Mouse (Mus musculus) stomach, embryonic 14.5 days (tissue): ENCODE data around the gene Atp6v0e2. TPM values are rescaled to one million over a fixed set of nuclear protein-coding genes. Genes with fewer than 3 reads are reported as not detected.

ENCODE experiments used
- ATAC-seq: fragments of 200-750 bp; cut with Nextera tagmentation; 2 replicates; pipeline ENCODE4 v1.8.0; 2017; ENCODE audit warnings: low read depth, moderate TSS enrichment; ENCODE audit not compliant: insufficient number of reproducible peaks, insufficient read depth, low FRiP score
- H3K27ac ChIP-seq: fragments of 300-500 bp; sonication (generic); 2 replicates; pipeline ENCODE4 v1.5.1; 2014; ENCODE audit warnings: mild to moderate bottlenecking, low read length, moderate library complexity, mixed read lengths
- H3K27me3 ChIP-seq: fragments of 300-500 bp; sonication (generic); 2 replicates; pipeline ENCODE4 v1.6.1; 2014; ENCODE audit warnings: low read length, control low read depth, mixed read lengths; ENCODE audit not compliant: control insufficient read depth, insufficient read depth
- H3K36me3 ChIP-seq: fragments of 300-500 bp; sonication (generic); 2 replicates; pipeline ENCODE4 v1.6.1; 2014; ENCODE audit warnings: mild to moderate bottlenecking, control low read depth, low read length, moderate library complexity, mixed read lengths; ENCODE audit not compliant: control insufficient read depth, insufficient read depth
- H3K4me1 ChIP-seq: fragments of 300-500 bp; sonication (generic); 2 replicates; pipeline ENCODE4 v1.6.1; 2014; ENCODE audit warnings: low read length, control low read depth, mixed read lengths; ENCODE audit not compliant: control insufficient read depth, insufficient read depth
- H3K4me2 ChIP-seq: fragments of 300-500 bp; sonication (generic); replicated peaks from 2 replicates; pipeline ENCODE4 v1.6.1; 2014; ENCODE audit warnings: low read depth, low read length, control low read depth
- H3K4me3 ChIP-seq: fragments of 300-500 bp; sonication (generic); 2 replicates; pipeline ENCODE4 v1.5.1; 2014; ENCODE audit warnings: low read depth, low read length, control low read depth
- H3K9ac ChIP-seq: fragments of 300-500 bp; sonication (generic); replicated peaks from 2 replicates; pipeline ENCODE4 v1.6.1; 2014; ENCODE audit warnings: low read depth, mild to moderate bottlenecking, control low read depth, low read length, moderate library complexity, mixed read lengths
- H3K9me3 ChIP-seq: fragments of 300-500 bp; sonication (generic); 2 replicates; pipeline ENCODE4 v1.6.1; 2016; ENCODE audit warnings: low read depth, low read length, control low read depth; ENCODE audit not compliant: control insufficient read depth
- WGBS: fragments of 180-500 bp; shearing (Covaris S2); extraction: QIAGEN DNeasy Blood & Tissue Kit; methylation state at CpG from one replicate; pipeline ENCODE4 v1.1.7; 2014; 5-methylcytosine and 5-hydroxymethylcytosine counted together
- polyA plus RNA-seq: library from polyadenylated mRNA; unstranded; fragments of >200 nt; fragmentation: Nextera tagmentation; extraction: Ambion mirVana; gene quantifications from 2 replicates; pipeline ENCODE4 v1.2.1, GENCODE M21; 2014

Atp6v0e2 gene
- polyA plus RNA-seq, 1 experiment from 2014 or later, result 27.5 TPM

DNA sequence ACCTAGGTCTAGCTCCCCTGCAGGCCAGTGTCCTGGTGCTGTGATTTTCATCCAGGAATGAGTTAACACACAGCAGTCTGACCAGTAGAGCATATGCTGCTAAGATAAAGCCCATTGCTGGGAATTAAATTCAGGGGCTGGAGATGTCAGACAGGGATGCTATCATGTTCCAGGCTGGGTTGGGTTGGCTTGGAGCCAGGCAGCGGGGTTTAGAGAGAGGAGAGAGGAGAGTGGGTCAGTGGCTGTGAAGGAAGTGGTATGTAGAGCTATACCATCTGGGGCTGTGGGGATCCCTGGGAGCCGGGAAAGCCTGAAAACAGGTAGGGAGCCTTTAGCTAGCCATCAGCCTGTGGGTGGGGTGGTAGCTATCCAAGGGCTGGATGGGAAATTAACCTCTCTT lies 6.6 kb upstream of the Atp6v0e2 start:
- Histone ChIP-seq H3K9me3 (no peaks in the 10 kb centered on the region), H3K27ac (no peak overlapping the region), H3K4me3 (no peak overlapping the region), H3K4me2 (no peak overlapping the region), H3K36me3 (no peaks in the 10 kb centered on the region; the same call in 1 of the 2 replicates), H3K27me3 (no peaks in the 10 kb centered on the region), H3K4me1 (no peaks in the 10 kb centered on the region), H3K9ac (no peak overlapping the region)
- ATAC-seq, result no peak
- WGBS, result 51% methylated on average over 2 of the region's 2 CpGs

DNA sequence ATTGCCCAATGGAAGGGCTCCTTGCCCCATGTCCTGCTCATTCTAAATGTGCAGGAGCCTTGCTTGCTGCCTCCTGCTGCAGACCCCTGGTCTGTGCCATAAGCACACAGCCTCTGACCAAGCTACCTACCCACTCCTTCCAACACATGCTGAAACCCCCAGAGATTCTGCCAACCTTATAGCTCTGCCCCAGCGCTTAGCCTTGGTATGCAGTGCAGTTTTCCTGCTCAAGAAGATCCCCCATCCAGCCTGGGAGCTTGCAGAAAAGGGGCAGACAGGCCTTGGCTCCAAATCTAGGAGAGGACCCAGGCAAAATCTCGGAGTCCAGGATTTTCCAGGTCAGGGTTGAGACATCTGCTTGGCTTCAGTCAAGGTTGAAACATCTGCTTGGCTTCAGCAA lies 3.9 kb upstream of the Atp6v0e2 start:
- 73% methylated on average over 2 of the region's 2 CpGs for WGBS
- no peaks in the 10 kb centered on the region for H3K27me3 ChIP-seq
- H3K9me3 ChIP-seq, result no peaks in the 10 kb centered on the region
- ATAC-seq, result no peak
- no peak overlapping the region for H3K4me2 ChIP-seq
- no peaks in the 10 kb centered on the region; the same call in 1 of the 2 replicates for H3K36me3 ChIP-seq
- no peak overlapping the region for H3K4me3 ChIP-seq
- peaks cover 3% of the 10 kb centered on the region; the same call in 1 of the 2 replicates for H3K4me1 ChIP-seq
- no peak overlapping the region for H3K9ac ChIP-seq
- H3K27ac ChIP-seq, result no peak overlapping the region

- no peaks in the 10 kb centered on the region for H3K27me3 ChIP-seq
- 83% methylated on average over 8 of the region's 8 CpGs for WGBS
- no peak overlapping the region for H3K27ac ChIP-seq
- H3K4me1 ChIP-seq, result peaks cover 3% of the 10 kb centered on the region; the same call in 1 of the 2 replicates
- H3K4me2 ChIP-seq, result no peak overlapping the region
- no peaks in the 10 kb centered on the region; the same call in 1 of the 2 replicates for H3K36me3 ChIP-seq
- H3K9me3 ChIP-seq, result no peaks in the 10 kb centered on the region
- H3K9ac ChIP-seq, result no peak overlapping the region
- no peak for ATAC-seq
- no peak overlapping the region for H3K4me3 ChIP-seq
Measured at GRCm38 (mm10) chr6:48534913-48535312, 2.5 kb upstream of the Atp6v0e2 start.

- WGBS, result 65% methylated on average over 4 of the region's 4 CpGs
- peaks cover 3% of the 10 kb centered on the region; the same call in 1 of the 2 replicates for H3K4me1 ChIP-seq
Measured at GRCm38 (mm10) chr6:48536091-48536490, 1.3 kb upstream of the Atp6v0e2 start.

GRCm38 (mm10) chr6:48538841-48539737 lies 1.7 kb downstream of the Atp6v0e2 start:
- Histone ChIP-seq H3K27me3 (no peaks in the 10 kb centered on the region), H3K4me3 (no peak overlapping the region), H3K36me3 (no peaks in the 10 kb centered on the region), H3K9me3 (no peaks in the 10 kb centered on the region), H3K9ac (no peak overlapping the region), H3K4me2 (no peak overlapping the region), H3K4me1 (peaks cover 10% of the 10 kb centered on the region; the same call in 1 of the 2 replicates), H3K27ac (no peak overlapping the region)
- no peak for ATAC-seq
- 73% methylated on average over 5 of the region's 5 CpGs for WGBS

More at GRCm38 (mm10) chr6:48536091-48536490, 1.3 kb upstream of the Atp6v0e2 start:
- ATAC-seq, result no peak
- H3K4me3 ChIP-seq, result no peak overlapping the region
- H3K9ac ChIP-seq, result no peak overlapping the region
- no peaks in the 10 kb centered on the region; the same call in 1 of the 2 replicates for H3K36me3 ChIP-seq
- no peaks in the 10 kb centered on the region for H3K9me3 ChIP-seq
- H3K27me3 ChIP-seq, result no peaks in the 10 kb centered on the region
- no peak overlapping the region for H3K4me2 ChIP-seq
- no peak overlapping the region for H3K27ac ChIP-seq

GRCm38 (mm10) chr6:48539860-48540259 lies 2.4 kb downstream of the Atp6v0e2 start:
- Histone ChIP-seq H3K9ac (no peak overlapping the region), H3K4me3 (no peak overlapping the region), H3K27ac (no peak overlapping the region), H3K36me3 (no peaks in the 10 kb centered on the region), H3K4me1 (peaks cover 10% of the 10 kb centered on the region; the same call in 1 of the 2 replicates), H3K27me3 (no peaks in the 10 kb centered on the region), H3K4me2 (no peak overlapping the region), H3K9me3 (no peaks in the 10 kb centered on the region)
- WGBS, result 68% methylated on average over 5 of the region's 5 CpGs
- no peak for ATAC-seq

DNA sequence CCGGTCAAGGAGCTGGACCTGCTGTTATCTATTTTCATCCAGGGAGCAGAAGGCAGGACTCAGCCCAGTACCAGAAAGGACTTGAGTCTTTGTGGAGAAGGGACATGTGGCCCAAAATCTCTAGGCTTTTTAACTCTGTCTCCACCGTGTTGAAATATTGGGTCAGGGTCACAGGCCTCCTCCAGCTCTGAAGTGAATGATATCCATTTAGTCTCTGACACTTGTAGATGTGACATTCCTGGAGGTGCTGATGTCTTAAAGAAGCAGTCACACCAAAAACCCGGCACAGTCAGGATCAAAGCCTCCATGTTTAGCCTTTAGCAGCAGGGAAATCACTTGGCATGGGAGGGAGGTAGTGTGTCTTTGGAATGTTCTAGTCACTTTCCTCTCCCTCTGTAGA lies 3.3 kb downstream of the Atp6v0e2 start:
- no peak overlapping the region for H3K4me3 ChIP-seq
- 34% methylated on average over 3 of the region's 3 CpGs for WGBS
- no peaks in the 10 kb centered on the region for H3K9me3 ChIP-seq
- H3K27ac ChIP-seq, result no peak overlapping the region
- no peaks in the 10 kb centered on the region for H3K36me3 ChIP-seq
- H3K27me3 ChIP-seq, result no peaks in the 10 kb centered on the region
- H3K9ac ChIP-seq, result no peak overlapping the region
- H3K4me2 ChIP-seq, result no peak overlapping the region
- peaks cover 10% of the 10 kb centered on the region; the same call in 1 of the 2 replicates for H3K4me1 ChIP-seq
- no peak for ATAC-seq

DNA sequence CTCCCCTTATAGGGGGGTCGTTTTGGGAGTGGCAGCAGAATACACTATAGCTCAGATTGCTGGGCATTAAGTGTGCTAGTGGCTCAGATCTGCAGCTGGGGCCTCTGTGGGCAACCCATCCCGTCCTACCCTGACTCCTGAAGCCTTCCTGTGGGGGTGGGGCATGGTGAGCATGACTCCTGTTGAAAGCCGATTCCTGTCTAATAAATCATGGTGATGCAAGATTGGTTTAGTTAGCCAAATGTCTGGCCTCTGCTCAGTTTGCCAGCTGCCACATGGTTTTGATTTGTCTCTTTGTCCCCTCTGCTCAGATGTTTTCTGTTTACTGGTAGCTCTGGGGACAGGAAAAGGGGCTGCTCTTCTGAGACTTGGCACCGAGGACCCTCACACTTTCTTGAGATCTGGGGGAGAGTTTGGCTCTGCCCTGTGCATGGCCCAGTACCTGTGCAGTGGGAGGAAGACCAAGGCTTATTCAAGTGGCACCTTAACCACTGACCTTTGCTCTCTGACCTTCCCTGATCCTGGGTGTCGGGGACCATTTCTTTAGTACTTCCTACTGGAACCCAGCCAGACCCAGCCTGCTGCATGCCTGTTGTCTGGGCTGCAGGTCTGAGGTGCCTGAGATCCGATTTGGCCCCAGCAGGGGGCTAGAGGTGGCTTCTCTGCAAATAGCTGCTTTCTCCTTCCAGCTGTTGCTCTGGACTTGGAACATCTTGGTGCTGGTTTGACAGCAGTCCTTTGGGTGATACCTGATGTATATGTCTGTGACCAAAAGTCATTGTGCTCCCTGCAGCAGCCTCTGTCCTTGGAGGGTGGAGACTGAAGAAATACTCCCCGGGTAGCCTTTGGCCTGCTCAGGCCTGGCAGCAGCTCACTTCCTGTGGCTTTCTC lies 4.4 kb downstream of the Atp6v0e2 start:
- H3K4me3 ChIP-seq, result no peak overlapping the region
- ATAC-seq, result no peak
- H3K4me2 ChIP-seq, result no peak overlapping the region
- H3K9ac ChIP-seq, result no peak overlapping the region
- H3K27me3 ChIP-seq, result no peaks in the 10 kb centered on the region
- H3K36me3 ChIP-seq, result no peaks in the 10 kb centered on the region
- no peak overlapping the region for H3K27ac ChIP-seq
- no peaks in the 10 kb centered on the region for H3K9me3 ChIP-seq
- peaks cover 10% of the 10 kb centered on the region; the same call in 1 of the 2 replicates for H3K4me1 ChIP-seq
- WGBS, result 28% methylated on average over 7 of the region's 7 CpGs
